Mouse (Mus musculus): Measurements from ENCODE around the gene Taf9b.
"Not testable (repeated sequence)": the region's sequence is repeated elsewhere in the genome, so short reads cannot be mapped to it uniquely, and the experiment has no call there.

The Taf9b gene

GRCm38 (mm10) chrX:106221058-106221457 lies at the start of gene Taf9b:
Gene Taf9b (minus strand): TSS chrX:106221158.
- no peak for DNase-seq

- no peak for DNase-seq
Observed at GRCm38 (mm10) chrX:106255276-106255675, 34.3 kb upstream of the Taf9b start, which contains the start of gene Fnd3c2. Gene Fnd3c2 (minus strand): TSS chrX:106255376.

GRCm38 (mm10) chrX:106219171-106220032 lies 1.6 kb downstream of the Taf9b start:
- DNase-seq = peak; percentile 73 to 74

GRCm38 (mm10) chrX:106209100-106209499 lies 11.9 kb downstream of the Taf9b start:
- no peak for DNase-seq

- peak; percentile 6 to 9 for DNase-seq
Observed at GRCm38 (mm10) chrX:106198904-106199303, 22.1 kb downstream of the Taf9b start.

- DNase-seq = peak; percentile 28 to 44
Observed at GRCm38 (mm10) chrX:106197308-106197707, 23.6 kb downstream of the Taf9b start.

- not testable (repeated sequence) for DNase-seq
Observed at GRCm38 (mm10) chrX:106194361-106194760, 26.6 kb downstream of the Taf9b start.

- no peak for DNase-seq
Observed at GRCm38 (mm10) chrX:106190091-106190490, 30.9 kb downstream of the Taf9b start.

- no peak for DNase-seq
Observed at GRCm38 (mm10) chrX:106189356-106189755, 31.6 kb downstream of the Taf9b start.

- DNase-seq = peak; percentile 15 to 21
Observed at GRCm38 (mm10) chrX:106187737-106188136, 33.2 kb downstream of the Taf9b start.

GRCm38 (mm10) chrX:106186713-106187649 lies 34.0 kb downstream of the Taf9b start, which contains the start of gene Pgk1:
Gene Pgk1 (plus strand): TSS chrX:106187100.
- peak; percentile 71 to 87 for DNase-seq

- DNase-seq = no peak
Observed at GRCm38 (mm10) chrX:106185706-106186105, 35.3 kb downstream of the Taf9b start.

GRCm38 (mm10) chrX:106184279-106184678 lies 36.7 kb downstream of the Taf9b start:
- no peak for DNase-seq

- no peak for DNase-seq
Observed at GRCm38 (mm10) chrX:106176331-106176730, 44.6 kb downstream of the Taf9b start.

GRCm38 (mm10) chrX:106171853-106172154 lies 49.2 kb downstream of the Taf9b start:
- DNase-seq = no peak

GRCm38 (mm10) chrX:106171106-106171852 lies 49.7 kb downstream of the Taf9b start:
- peak; percentile 72 to 77 for DNase-seq

- DNase-seq = peak; percentile 8 to 12
Observed at GRCm38 (mm10) chrX:106165089-106165488, 55.9 kb downstream of the Taf9b start.

GRCm38 (mm10) chrX:106164555-106164954 lies 56.4 kb downstream of the Taf9b start:
- DNase-seq = no peak

- no peak for DNase-seq
Observed at GRCm38 (mm10) chrX:106163995-106164394, 57.0 kb downstream of the Taf9b start.

All from B cell, adult 2 months (primary cell).